Mouse (Mus musculus): ENCODE measurements around the gene Preb. TPM values are rescaled to one million over a fixed set of nuclear protein-coding genes. Genes with fewer than 3 reads are reported as not detected.

Preb gene
- 231 TPM for polyA plus RNA-seq (2017; shearing (Covaris generic))

DNA sequence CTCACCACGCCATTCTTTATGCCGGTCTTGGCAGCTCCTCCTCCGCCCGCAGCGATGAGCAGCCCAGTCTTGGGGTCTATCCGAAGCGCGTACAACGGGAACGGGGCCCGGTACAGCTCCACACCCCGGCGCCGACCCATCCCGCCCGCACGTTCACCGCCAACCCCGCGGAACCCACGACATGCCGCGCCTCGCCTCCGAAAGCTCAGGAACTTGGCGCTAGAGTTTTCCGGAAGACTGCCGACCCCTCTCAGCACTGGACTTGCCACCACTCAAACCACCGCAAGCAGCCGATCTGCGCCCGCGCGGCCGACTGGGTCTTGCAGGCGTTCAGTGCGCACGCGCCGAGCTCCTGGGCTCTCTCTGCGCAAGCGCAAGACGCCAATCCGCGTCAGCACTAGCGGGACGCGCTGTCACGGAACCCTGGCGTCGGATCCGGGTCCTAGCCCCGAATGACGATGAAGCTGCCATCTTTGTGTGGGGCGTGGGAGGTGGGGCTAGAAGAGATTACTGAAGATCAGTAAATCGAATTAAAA is at the start of gene Preb:
Gene Preb (minus strand): TSS at position 396 of the 536 bp plus-strand sequence.

DNA sequence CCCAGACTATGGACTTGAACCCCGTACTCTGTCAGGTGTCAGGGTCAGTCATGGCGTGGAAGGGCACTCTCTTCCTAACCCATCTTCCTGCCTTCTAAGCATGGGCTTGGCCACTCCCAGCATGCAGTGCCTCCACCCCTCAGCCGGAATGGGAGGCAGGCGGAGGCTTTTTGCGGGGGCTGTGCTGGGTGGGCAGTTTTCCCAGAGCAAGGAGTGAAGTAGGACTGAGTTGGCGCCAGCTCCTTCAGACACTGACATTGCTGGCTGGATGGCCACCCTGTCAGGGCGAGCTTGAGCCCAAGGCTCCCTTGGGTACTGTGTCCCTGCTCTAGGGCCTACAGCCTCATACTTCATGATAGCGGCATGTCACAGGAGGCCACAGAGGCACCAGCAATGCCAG is 8.3 kb upstream of the Preb start, which contains the start of gene Tcf23:
Gene Tcf23 (plus strand): TSS at position 247 of the 400 bp plus-strand sequence.

DNA sequence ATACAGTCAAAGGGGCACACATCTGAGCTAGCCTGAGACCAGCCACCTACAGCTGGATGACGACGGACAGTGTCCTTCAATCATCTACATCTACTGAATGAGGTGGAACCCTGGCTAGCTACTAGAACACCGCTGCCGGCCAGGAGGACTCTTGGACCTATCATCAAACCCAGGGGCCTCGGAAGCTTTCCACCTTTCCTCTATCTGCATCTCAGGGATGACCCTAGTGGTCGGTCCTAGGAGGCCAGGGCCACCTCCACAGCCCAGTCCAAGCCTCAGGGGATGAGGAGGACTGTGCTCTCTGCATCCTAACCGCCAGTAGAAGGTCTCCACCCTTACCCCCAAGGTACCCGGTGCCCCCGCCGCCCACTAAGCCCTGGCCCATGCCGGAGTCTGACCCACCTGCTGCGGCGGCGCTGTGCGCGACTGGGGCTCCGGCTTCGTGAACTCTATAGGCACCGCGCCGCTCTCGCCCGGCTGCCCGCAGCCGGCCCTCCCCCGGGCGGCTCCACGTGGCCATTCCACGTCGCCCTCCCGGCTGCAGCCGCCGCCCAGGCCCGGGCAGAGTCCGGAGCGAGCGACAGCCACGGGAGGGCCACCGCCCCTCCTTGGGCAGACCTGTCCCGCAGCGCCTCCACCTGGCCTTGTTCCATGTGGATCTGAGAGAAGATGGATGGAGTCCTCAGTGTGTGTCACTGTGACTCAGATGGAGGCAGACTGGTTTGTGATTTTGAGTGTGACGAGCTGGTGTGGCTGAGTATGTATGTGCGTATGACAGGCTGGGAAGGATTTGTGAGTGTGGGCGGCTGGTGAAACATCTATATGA is 15.0 kb downstream of the Preb start, which contains the start of gene Cgref1:
Gene Cgref1 (minus strand): TSS at position 636 of the 826 bp plus-strand sequence.

DNA sequence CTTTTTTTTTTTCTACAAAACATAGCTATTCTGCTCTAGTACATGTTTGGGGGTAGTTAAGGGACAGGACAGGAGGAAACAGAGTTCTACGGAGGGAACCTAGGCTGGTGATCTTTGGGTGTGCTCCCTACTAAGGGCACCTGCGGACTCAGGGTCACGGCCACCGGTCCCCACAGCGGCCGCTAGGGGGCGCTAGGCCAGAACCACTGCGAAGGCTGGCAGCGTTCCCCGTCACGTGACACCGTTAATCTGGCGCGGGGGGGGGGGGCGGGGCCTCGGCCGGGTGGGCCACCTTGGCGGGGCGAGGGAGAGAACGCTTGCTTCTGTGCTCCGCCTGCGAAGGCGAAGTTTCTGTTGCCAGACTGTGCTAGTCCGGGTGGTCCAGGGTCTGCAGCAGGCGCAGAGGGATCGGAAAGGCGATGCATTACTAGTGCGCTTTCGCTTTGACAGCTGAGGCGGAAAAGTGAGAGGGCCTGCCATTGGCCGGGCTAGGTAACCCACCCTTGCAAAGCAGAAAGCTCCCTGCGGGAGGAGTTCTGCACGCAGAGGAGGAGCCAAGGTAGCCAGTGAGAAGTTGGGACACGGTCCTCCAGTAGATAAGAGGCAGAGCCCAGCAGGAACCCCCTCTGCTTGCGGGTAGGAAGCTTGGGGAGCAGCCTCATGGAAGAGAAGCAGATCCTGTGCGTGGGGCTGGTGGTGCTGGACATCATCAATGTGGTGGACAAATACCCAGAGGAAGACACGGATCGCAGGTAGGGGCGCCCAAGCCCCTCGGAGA is 38.7 kb downstream of the Preb start, which contains the start of gene Khk:
Gene Khk (plus strand): TSS at position 176 of the 778 bp plus-strand sequence.

DNA sequence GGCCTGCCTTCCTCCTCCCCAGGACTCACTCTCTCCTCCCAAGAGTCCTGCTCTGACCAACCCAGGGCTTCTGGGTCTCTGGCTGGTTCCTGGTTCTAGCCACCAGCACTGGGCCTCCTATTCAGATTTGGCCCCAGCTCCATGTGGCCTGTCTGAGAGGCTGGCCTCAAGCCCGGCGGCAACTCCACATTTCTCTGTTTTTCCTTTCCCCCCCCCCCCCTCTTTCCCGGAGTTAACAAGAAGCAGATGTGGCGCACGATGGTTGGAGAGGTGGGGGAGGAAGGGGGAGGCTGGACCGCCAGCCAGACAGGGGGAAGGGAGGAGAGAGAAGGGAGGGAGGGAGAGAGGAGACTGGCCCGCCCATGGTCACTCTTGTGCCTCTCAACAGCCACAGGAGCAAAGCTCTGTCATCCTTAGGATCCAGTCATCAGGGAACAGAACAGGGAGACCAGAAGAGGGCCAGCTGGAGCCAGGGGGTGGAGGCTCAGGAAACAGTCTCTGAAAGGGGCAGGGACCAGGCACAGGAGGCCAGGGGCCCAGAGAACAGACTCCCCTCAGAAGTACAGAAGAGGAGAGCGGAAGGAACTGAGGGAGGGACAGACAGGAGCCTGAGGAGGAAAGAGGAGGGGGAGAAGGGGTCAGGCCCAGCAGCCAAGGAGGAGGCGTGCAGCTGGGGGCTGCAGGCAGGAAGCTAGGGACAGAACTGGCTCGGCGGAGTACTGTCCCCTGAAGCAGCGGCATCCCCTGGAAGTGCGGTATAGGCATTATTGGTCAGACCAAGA is 46.9 kb downstream of the Preb start, which contains the start of gene Emilin1:
Gene Emilin1 (plus strand): TSS at position 343 of the 782 bp plus-strand sequence.

DNA sequence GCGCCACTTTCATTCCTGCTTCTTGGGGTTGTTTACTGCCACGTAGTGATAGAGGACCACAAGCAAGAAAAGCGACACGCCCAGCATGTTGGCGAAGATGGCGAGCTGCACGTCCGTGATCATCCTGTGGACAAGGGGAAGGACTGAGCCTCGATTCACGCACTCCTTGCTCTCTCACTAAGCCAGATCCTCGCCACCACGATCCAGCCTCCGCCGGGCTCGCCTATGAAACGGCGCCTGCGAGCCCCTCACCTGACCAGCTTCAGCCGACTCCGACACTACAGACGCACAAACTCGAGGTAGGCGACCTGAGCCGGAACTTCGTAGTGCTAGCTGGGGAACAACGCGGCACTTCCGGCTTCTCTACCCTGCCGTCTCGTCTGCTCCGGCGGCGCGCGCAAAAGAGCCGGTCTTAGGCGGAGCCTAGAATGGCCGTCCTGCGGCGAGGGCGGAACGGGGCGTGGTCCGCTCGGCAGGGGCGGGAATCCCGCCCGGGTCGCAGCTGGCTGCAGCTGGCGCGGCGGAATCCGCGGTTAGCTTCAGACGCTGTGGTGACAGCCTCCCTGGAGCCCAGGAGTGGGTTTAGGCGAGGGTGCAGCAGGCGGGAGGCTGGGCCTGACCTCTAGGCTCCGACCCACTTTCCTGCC is 52.6 kb downstream of the Preb start, which contains the start of gene Ost4:
Gene Ost4 (minus strand): TSS at position 376 of the 647 bp plus-strand sequence.

Other genes with a start within 250 kb of the Preb start
- gene Dpysl5, start 248.8 kb downstream of the Preb start, polyA plus RNA-seq (2017; shearing (Covaris generic)) = not detected
- gene Mapre3, start 145.7 kb downstream of the Preb start, polyA plus RNA-seq (2017; shearing (Covaris generic)) = 6.8 TPM
- gene Tmem214, start 92.3 kb downstream of the Preb start, polyA plus RNA-seq (2017; shearing (Covaris generic)) = 49.2 TPM
- gene Agbl5, start 71.7 kb downstream of the Preb start, polyA plus RNA-seq (2017; shearing (Covaris generic)) = 7.2 TPM
- 208 TPM for gene Ost4, start 52.6 kb downstream of the Preb start, polyA plus RNA-seq (2017; shearing (Covaris generic))
- gene Emilin1, start 47.0 kb downstream of the Preb start, polyA plus RNA-seq (2017; shearing (Covaris generic)) = 3.2 TPM
- gene Khk, start 38.9 kb downstream of the Preb start, polyA plus RNA-seq (2017; shearing (Covaris generic)) = 26.3 TPM
- not detected for gene Cgref1, start 14.8 kb downstream of the Preb start, polyA plus RNA-seq (2017; shearing (Covaris generic))
- gene Tcf23, start 8.3 kb upstream of the Preb start, polyA plus RNA-seq (2017; shearing (Covaris generic)) = not detected
- gene Atraid, start 88.0 kb upstream of the Preb start, polyA plus RNA-seq (2017; shearing (Covaris generic)) = 64.4 TPM
- gene Slc5a6, start 88.6 kb upstream of the Preb start, polyA plus RNA-seq (2017; shearing (Covaris generic)) = 8.8 TPM
- gene Cad, start 94.4 kb upstream of the Preb start, polyA plus RNA-seq (2017; shearing (Covaris generic)) = 24.5 TPM
- not detected for gene Dnajc5g, start 145.9 kb upstream of the Preb start, polyA plus RNA-seq (2017; shearing (Covaris generic))
- gene Slc30a3, start 147.9 kb upstream of the Preb start, polyA plus RNA-seq (2017; shearing (Covaris generic)) = not detected
- not detected for gene Trim54, start 156.4 kb upstream of the Preb start, polyA plus RNA-seq (2017; shearing (Covaris generic))
- gene Ucn, start 178.5 kb upstream of the Preb start, polyA plus RNA-seq (2017; shearing (Covaris generic)) = not detected
- 15.3 TPM for gene Mpv17, start 193.9 kb upstream of the Preb start, polyA plus RNA-seq (2017; shearing (Covaris generic))
- gene Gm29609, start 219.6 kb upstream of the Preb start, polyA plus RNA-seq (2017; shearing (Covaris generic)) = 2.5 TPM
- gene Gtf3c2, start 219.8 kb upstream of the Preb start, polyA plus RNA-seq (2017; shearing (Covaris generic)) = 94.7 TPM
- 88.9 TPM for gene Snx17, start 232.9 kb upstream of the Preb start, polyA plus RNA-seq (2017; shearing (Covaris generic))
- 51.6 TPM for gene Eif2b4, start 233.1 kb upstream of the Preb start, polyA plus RNA-seq (2017; shearing (Covaris generic))
- 23.9 TPM for gene Zfp513, start 241.9 kb upstream of the Preb start, polyA plus RNA-seq (2017; shearing (Covaris generic))

Measured in naive thymus-derived CD4-positive, alpha-beta T cell, adult 5 months (primary cell).